Comparison of ENCODE assay signal across 16 mouse cellular contexts in genomic region chr8:86923219-86923835, GRCm38 (mm10). TPM values are rescaled to one million over a fixed set of nuclear protein-coding genes. Genes with fewer than 3 reads are reported as not detected.
DNase-seq lines count a peak whose midpoint lies in the region; ATAC-seq lines count a peak whose summit lies in the region.
"Had no signal": no experiment of that assay in that cellular context is flagged by ENCODE, and none has a peak within 500 bp of the region (broad histone marks: within the 10 kb centered on the region; RNA-seq: fewer than 3 reads in every experiment).

No protein-coding gene starts in this region.

- H3K4me1 ChIP-seq in forebrain, embryonic 11.5 days (replicated peaks; ENCODE audit: control insufficient read depth, insufficient read depth, low read length): no peaks in the 10 kb centered on the region
- H3K4me1 ChIP-seq in forebrain, embryonic 16.5 days (replicated peaks; ENCODE audit: control insufficient read depth, insufficient read depth, low read length): peaks cover 10% of the 10 kb centered on the region

- H3K36me3 ChIP-seq in forebrain, embryonic 11.5 days (ENCODE audit: control insufficient read depth, insufficient read depth, low read length): no peaks in the 10 kb centered on the region
- no peaks in the 10 kb centered on the region for H3K36me3 ChIP-seq in forebrain, embryonic 16.5 days (ENCODE audit: control insufficient read depth, insufficient read depth)
- H3K36me3 ChIP-seq: embryonic facial prominence, embryonic 10.5 days; G1E; neural tube, embryonic 15.5 days had no signal

- no peak overlapping the region for H3K27ac ChIP-seq in forebrain, embryonic 11.5 days (ENCODE audit: low read depth, low read length)
- no peak overlapping the region for H3K27ac ChIP-seq in forebrain, embryonic 16.5 days (ENCODE audit: low read length)
- H3K27ac ChIP-seq: liver, embryonic 14.5 days; neural tube, embryonic 15.5 days had no signal

- no peak for ATAC-seq in forebrain, embryonic 11.5 days (replicated peaks; ENCODE audit: low FRiP score)
- ATAC-seq in forebrain, embryonic 16.5 days: no peak
- ATAC-seq in inflammation-experienced regulatory T-cells, adult 6 months: no peak

- H3K9me3 ChIP-seq in forebrain, embryonic 11.5 days (ENCODE audit: control insufficient read depth, low read length): no peaks in the 10 kb centered on the region
- no peaks in the 10 kb centered on the region for H3K9me3 ChIP-seq in forebrain, embryonic 16.5 days (ENCODE audit: control insufficient read depth, low read length)
- H3K9me3 ChIP-seq: embryonic facial prominence, embryonic 10.5 days; G1E; neural tube, embryonic 15.5 days had no signal

- no peak overlapping the region for H3K4me2 ChIP-seq in forebrain, embryonic 11.5 days (ENCODE audit: low read depth, low read length, severe bottlenecking)
- H3K4me2 ChIP-seq in forebrain, embryonic 16.5 days (ENCODE audit: low read length): no peak overlapping the region
- H3K4me2 ChIP-seq: neural tube, embryonic 15.5 days had no signal

- DNase-seq in forebrain, embryonic 11.5 days (ENCODE audit: low spot score): peak; percentile 28
- DNase-seq in 3134 (ENCODE audit: extremely low read depth, insufficient read length, low spot score): peak; percentile 60
- DNase-seq in R1 (ENCODE audit: low read depth, low spot score): peak; percentile 94
- DNase-seq in cerebellum, adult 9-11 months: peak; percentile 60
- DNase-seq in spleen, postnatal 10 days (ENCODE audit: low spot score in 2 of 2): no peak
- no peak for DNase-seq in embryo, embryonic 9.5 days (ENCODE audit: extremely low spot score)
- DNase-seq: heart, postnatal 36 days; kidney, postnatal 10 days; lung, postnatal 36 days; spleen, adult 18-20 months had no signal

- H3K9ac ChIP-seq in forebrain, embryonic 11.5 days (ENCODE audit: low read length): no peak overlapping the region
- no peak overlapping the region for H3K9ac ChIP-seq in forebrain, embryonic 16.5 days (replicated peaks; ENCODE audit: low read depth, low read length)
- H3K9ac ChIP-seq: liver, embryonic 14.5 days; neural tube, embryonic 15.5 days had no signal

- WGBS in forebrain, embryonic 11.5 days: 82% methylated on average over 5 of the region's 5 CpGs
- 74% methylated on average over 5 of the region's 5 CpGs for WGBS in forebrain, embryonic 16.5 days

- H3K27me3 ChIP-seq in forebrain, embryonic 11.5 days (ENCODE audit: control insufficient read depth, insufficient read depth, low read length): no peaks in the 10 kb centered on the region
- H3K27me3 ChIP-seq in forebrain, embryonic 16.5 days (replicated peaks; ENCODE audit: control insufficient read depth, insufficient read depth, low read length): no peaks in the 10 kb centered on the region; the same call in 1 of the 2 replicates

- no peak overlapping the region for H3K4me3 ChIP-seq in forebrain, embryonic 11.5 days (ENCODE audit: low read depth, low read length)
- no peak overlapping the region for H3K4me3 ChIP-seq in forebrain, embryonic 16.5 days (replicated peaks; ENCODE audit: low read length)
- H3K4me3 ChIP-seq: embryonic facial prominence, embryonic 10.5 days; neural tube, embryonic 15.5 days had no signal

RNA-seq across cellular contexts. Expression of gene N4bp1, which starts 38.3 kb away (rescaled TPM):
- polyA plus RNA-seq in forebrain, embryonic 11.5 days (2014; fragmentation: Nextera tagmentation; extraction: Ambion mirVana): 11.3 and 12.3 TPM in 2 replicates
- 9.6 and 10.3 TPM in 2 replicates for polyA plus RNA-seq in forebrain, embryonic 16.5 days (2015; fragmentation: Nextera tagmentation; extraction: Ambion mirVana)
- polyA plus RNA-seq in inflammation-experienced regulatory T-cells, adult 6 months (2017; shearing (Covaris generic)): 10 to 100 TPM in 2 of 3 experiments, 1 to 10 TPM in 1; 8.7 to 11.9 (median 10.4) TPM

Comparison
In these comparisons a context has a peak if more than half of its experiments do, and no peak if none do; other contexts are left out.
1. DNase-seq: peak in forebrain, embryonic 11.5 days (single experiment), 3134 (single experiment), R1 (single experiment) and cerebellum, adult 9-11 months (single experiment); none in spleen, postnatal 10 days (0 of 2) and embryo, embryonic 9.5 days (single experiment).